Mouse (Mus musculus): ENCODE results near the gene Aplp1. TPM values are rescaled to one million over a fixed set of nuclear protein-coding genes. Genes with fewer than 3 reads are reported as not detected.

The Aplp1 gene
- polyA plus RNA-seq, 1 experiment from 2014 or later: 348 TPM

DNA sequence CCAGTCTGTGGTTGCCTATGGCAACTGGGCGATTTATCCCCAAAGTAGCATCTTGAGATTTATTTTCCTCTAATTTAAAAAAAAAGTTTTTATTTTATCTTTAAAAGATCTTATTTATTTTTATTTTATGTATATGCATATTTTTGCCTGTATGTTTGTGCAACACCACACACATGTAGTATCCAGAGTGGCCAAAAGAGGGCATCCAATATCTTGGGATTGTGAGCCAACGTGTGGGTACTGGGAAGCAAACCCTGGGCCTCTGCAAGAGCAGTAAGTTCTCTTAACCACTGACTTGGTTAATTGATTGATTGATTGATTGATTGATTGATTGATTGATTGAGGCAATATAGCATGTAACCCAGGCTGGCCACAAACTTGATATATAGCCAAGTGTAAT is 50.5 kb downstream of the Aplp1 start:
- no peak overlapping the region for H3K27ac ChIP-seq
- H3K9ac ChIP-seq: no peak overlapping the region
- H3K4me3 ChIP-seq: no peak overlapping the region
- WGBS: 37% methylated on average over 2 of the region's 2 CpGs
- no peaks in the 10 kb centered on the region for H3K9me3 ChIP-seq (replicated peaks)
- no peaks in the 10 kb centered on the region for H3K27me3 ChIP-seq
- H3K4me1 ChIP-seq: peaks cover 4% of the 10 kb centered on the region
- H3K4me2 ChIP-seq (replicated peaks): no peak overlapping the region
- H3K36me3 ChIP-seq: no peaks in the 10 kb centered on the region
- ATAC-seq (ENCODE audit: low FRiP score): no peak

DNA sequence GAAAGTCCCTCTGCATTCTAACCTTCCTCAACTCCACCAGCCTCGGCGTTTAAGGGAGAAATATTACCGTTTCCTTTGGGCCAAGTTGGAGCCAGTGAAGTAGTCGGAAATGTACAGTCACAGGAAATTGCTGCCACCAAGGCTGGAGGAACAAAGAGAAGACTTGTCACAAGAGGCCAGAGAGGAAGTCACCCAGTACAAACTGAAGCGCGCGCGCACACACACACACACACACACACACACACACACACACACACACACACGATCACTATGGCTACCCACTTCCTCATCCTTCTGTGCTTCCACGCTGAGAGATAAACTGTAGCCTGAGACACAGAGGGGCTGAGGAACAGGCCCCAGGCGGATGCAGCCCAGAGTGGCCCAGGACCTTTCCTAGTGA is 51.0 kb downstream of the Aplp1 start:
- Histone ChIP-seq H3K9ac (no peak overlapping the region), H3K27ac (no peak overlapping the region), H3K4me3 (no peak overlapping the region), H3K27me3 (no peaks in the 10 kb centered on the region), H3K4me2 (replicated peaks) (no peak overlapping the region), H3K9me3 (replicated peaks) (no peaks in the 10 kb centered on the region), H3K36me3 (no peaks in the 10 kb centered on the region), H3K4me1 (no peaks in the 10 kb centered on the region)
- no peak for ATAC-seq (ENCODE audit: low FRiP score)
- 55% methylated on average over 11 of the region's 11 CpGs for WGBS

GRCm38 (mm10) chr7:30393631-30394030 is 51.7 kb downstream of the Aplp1 start:
- Histone ChIP-seq H3K27me3 (no peaks in the 10 kb centered on the region), H3K36me3 (no peaks in the 10 kb centered on the region), H3K4me3 (no peak overlapping the region), H3K9ac (no peak overlapping the region), H3K4me1 (no peaks in the 10 kb centered on the region), H3K4me2 (replicated peaks) (no peak overlapping the region), H3K9me3 (replicated peaks) (no peaks in the 10 kb centered on the region), H3K27ac (no peak overlapping the region)
- WGBS: 83% methylated on average over 4 of the region's 4 CpGs
- no peak for ATAC-seq (ENCODE audit: low FRiP score)

GRCm38 (mm10) chr7:30392746-30393520 is 52.4 kb downstream of the Aplp1 start:
- no peak overlapping the region for H3K27ac ChIP-seq
- H3K27me3 ChIP-seq: no peaks in the 10 kb centered on the region
- H3K9me3 ChIP-seq (replicated peaks): no peaks in the 10 kb centered on the region
- H3K4me3 ChIP-seq: no peak overlapping the region
- no peak for ATAC-seq (ENCODE audit: low FRiP score)
- 70% methylated on average over 4 of the region's 4 CpGs for WGBS
- H3K4me2 ChIP-seq (replicated peaks): no peak overlapping the region
- H3K4me1 ChIP-seq: no peaks in the 10 kb centered on the region
- H3K9ac ChIP-seq: no peak overlapping the region
- H3K36me3 ChIP-seq: no peaks in the 10 kb centered on the region

Other genes with a start within 250 kb of the Aplp1 start
- gene Capns1, start 246.7 kb downstream of the Aplp1 start, polyA plus RNA-seq (2016; fragmentation: Nextera tagmentation; extraction: Ambion mirVana): 78.0 and 80.0 TPM in 2 replicates
- gene Polr2i, start 213.6 kb downstream of the Aplp1 start, polyA plus RNA-seq (2016; fragmentation: Nextera tagmentation; extraction: Ambion mirVana): 135 and 149 TPM in 2 replicates
- gene Tbcb, start 213.3 kb downstream of the Aplp1 start, polyA plus RNA-seq (2016; fragmentation: Nextera tagmentation; extraction: Ambion mirVana): 272 and 275 TPM in 2 replicates
- not detected in 2 replicates for gene Ovol3, start 209.8 kb downstream of the Aplp1 start, polyA plus RNA-seq (2016; fragmentation: Nextera tagmentation; extraction: Ambion mirVana)
- gene Thap8, start 165.4 kb downstream of the Aplp1 start, polyA plus RNA-seq (2016; fragmentation: Nextera tagmentation; extraction: Ambion mirVana): 0.48 and 0.77 TPM in 2 replicates
- 7.2 and 7.4 TPM in 2 replicates for gene Wdr62, start 165.1 kb downstream of the Aplp1 start, polyA plus RNA-seq (2016; fragmentation: Nextera tagmentation; extraction: Ambion mirVana)
- gene Clip3, start 153.8 kb downstream of the Aplp1 start, polyA plus RNA-seq (2016; fragmentation: Nextera tagmentation; extraction: Ambion mirVana): 74.8 and 88.1 TPM in 2 replicates
- 87.1 and 93.5 TPM in 2 replicates for gene Alkbh6, start 136.8 kb downstream of the Aplp1 start, polyA plus RNA-seq (2016; fragmentation: Nextera tagmentation; extraction: Ambion mirVana)
- gene Syne4, start 130.7 kb downstream of the Aplp1 start, polyA plus RNA-seq (2016; fragmentation: Nextera tagmentation; extraction: Ambion mirVana): 36.9 and 39.2 TPM in 2 replicates
- 0.33 and 0.49 TPM in 2 replicates for gene E130208F15Rik, start 123.8 kb downstream of the Aplp1 start, polyA plus RNA-seq (2016; fragmentation: Nextera tagmentation; extraction: Ambion mirVana)
- gene Sdhaf1, start 121.6 kb downstream of the Aplp1 start, polyA plus RNA-seq (2016; fragmentation: Nextera tagmentation; extraction: Ambion mirVana): 22.3 and 23.4 TPM in 2 replicates
- gene Lrfn3, start 82.8 kb downstream of the Aplp1 start, polyA plus RNA-seq (2016; fragmentation: Nextera tagmentation; extraction: Ambion mirVana): 9.3 and 10.1 TPM in 2 replicates
- gene Tyrobp, start 31.8 kb downstream of the Aplp1 start, polyA plus RNA-seq (2016; fragmentation: Nextera tagmentation; extraction: Ambion mirVana): 17.7 and 19.7 TPM in 2 replicates
- 0.57 and 0.86 TPM in 2 replicates for gene Hcst, start 25.7 kb downstream of the Aplp1 start, polyA plus RNA-seq (2016; fragmentation: Nextera tagmentation; extraction: Ambion mirVana)
- gene Nfkbid, start 23.8 kb downstream of the Aplp1 start, polyA plus RNA-seq (2016; fragmentation: Nextera tagmentation; extraction: Ambion mirVana): 1.3 and 2.2 TPM in 2 replicates
- 16.1 and 23.9 TPM in 2 replicates for gene Kirrel2, start 12.2 kb upstream of the Aplp1 start, polyA plus RNA-seq (2016; fragmentation: Nextera tagmentation; extraction: Ambion mirVana)
- gene Nphs1, start 12.8 kb upstream of the Aplp1 start, polyA plus RNA-seq (2016; fragmentation: Nextera tagmentation; extraction: Ambion mirVana): 3.8 and 5.2 TPM in 2 replicates
- gene Prodh2, start 48.1 kb upstream of the Aplp1 start, polyA plus RNA-seq (2016; fragmentation: Nextera tagmentation; extraction: Ambion mirVana): not detected in 2 replicates
- gene Arhgap33, start 89.5 kb upstream of the Aplp1 start, polyA plus RNA-seq (2016; fragmentation: Nextera tagmentation; extraction: Ambion mirVana): 88.6 and 98.9 TPM in 2 replicates
- gene Hspb6, start 106.6 kb upstream of the Aplp1 start, polyA plus RNA-seq (2016; fragmentation: Nextera tagmentation; extraction: Ambion mirVana): 5.7 and 7.1 TPM in 2 replicates
- gene Proser3, start 106.8 kb upstream of the Aplp1 start, polyA plus RNA-seq (2016; fragmentation: Nextera tagmentation; extraction: Ambion mirVana): 11.3 and 12.6 TPM in 2 replicates
- gene Lin37, start 114.3 kb upstream of the Aplp1 start, polyA plus RNA-seq (2016; fragmentation: Nextera tagmentation; extraction: Ambion mirVana): 52.4 and 55.2 TPM in 2 replicates
- 80.6 and 87.5 TPM in 2 replicates for gene U2af1l4, start 117.8 kb upstream of the Aplp1 start, polyA plus RNA-seq (2016; fragmentation: Nextera tagmentation; extraction: Ambion mirVana)
- 18.1 and 19.5 TPM in 2 replicates for gene Gm49396, start 117.8 kb upstream of the Aplp1 start, polyA plus RNA-seq (2016; fragmentation: Nextera tagmentation; extraction: Ambion mirVana)
- 128 and 139 TPM in 2 replicates for gene Psenen, start 118.1 kb upstream of the Aplp1 start, polyA plus RNA-seq (2016; fragmentation: Nextera tagmentation; extraction: Ambion mirVana)
- gene Igflr1, start 119.9 kb upstream of the Aplp1 start, polyA plus RNA-seq (2016; fragmentation: Nextera tagmentation; extraction: Ambion mirVana): 4.2 and 6.3 TPM in 2 replicates
- gene Kmt2b, start 143.2 kb upstream of the Aplp1 start, polyA plus RNA-seq (2016; fragmentation: Nextera tagmentation; extraction: Ambion mirVana): 8.8 and 9.9 TPM in 2 replicates
- 0.17 and 0.39 TPM in 2 replicates for gene Zbtb32, start 153.4 kb upstream of the Aplp1 start, polyA plus RNA-seq (2016; fragmentation: Nextera tagmentation; extraction: Ambion mirVana)
- gene Upk1a, start 167.3 kb upstream of the Aplp1 start, polyA plus RNA-seq (2016; fragmentation: Nextera tagmentation; extraction: Ambion mirVana): 0.21 and 0.35 TPM in 2 replicates
- 737 and 880 TPM in 2 replicates for gene Cox6b1, start 180.6 kb upstream of the Aplp1 start, polyA plus RNA-seq (2016; fragmentation: Nextera tagmentation; extraction: Ambion mirVana)
- not detected in 2 replicates for gene Etv2, start 190.3 kb upstream of the Aplp1 start, polyA plus RNA-seq (2016; fragmentation: Nextera tagmentation; extraction: Ambion mirVana)
- 153 and 160 TPM in 2 replicates for gene Rbm42, start 204.8 kb upstream of the Aplp1 start, polyA plus RNA-seq (2016; fragmentation: Nextera tagmentation; extraction: Ambion mirVana)
- gene Haus5, start 219.5 kb upstream of the Aplp1 start, polyA plus RNA-seq (2016; fragmentation: Nextera tagmentation; extraction: Ambion mirVana): 35.4 and 38.4 TPM in 2 replicates
- gene Pmis2, start 226.1 kb upstream of the Aplp1 start, polyA plus RNA-seq (2016; fragmentation: Nextera tagmentation; extraction: Ambion mirVana): not detected in 2 replicates